Mouse (Mus musculus): ENCODE data around the gene Arl14ep.

DNA sequence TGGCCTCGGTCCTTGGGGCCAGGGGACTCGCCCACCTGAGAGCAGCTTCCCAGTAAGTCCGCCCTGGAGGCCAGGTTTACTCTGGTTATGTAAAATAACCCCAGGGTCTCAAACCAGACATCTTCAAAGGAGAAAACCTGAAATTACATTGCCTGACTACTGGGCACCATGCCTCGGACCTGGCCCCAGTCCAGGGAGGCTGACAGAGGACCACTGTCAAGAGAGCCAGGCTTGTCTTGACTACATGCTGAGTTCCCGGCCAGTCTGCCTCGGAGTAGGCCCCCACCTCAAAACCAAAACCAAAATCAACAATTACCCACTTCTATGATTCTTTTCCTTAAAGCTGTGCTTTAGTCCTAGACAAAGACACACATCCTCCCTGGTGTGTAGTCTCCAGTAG, 5.9 kb downstream of the Arl14ep start:
- TF ChIP-seq CTCF (IDR thresholded peaks at IDR 0.05; ENCODE audit: low read depth) (no peak), EP300 (IDR thresholded peaks at IDR 0.05; ENCODE audit: low read depth) (no peak)

Measured in liver, postnatal 0 days (tissue).